Mouse (Mus musculus) CH12.LX (cell line): ENCODE data around the gene Nbea.

Experiments
- CTCF ChIP-seq, 2 experiments: IDR thresholded peaks in 1 of 2; conservative IDR thresholded peaks in 1 of 2; 2 replicates each; pipeline ENCODE4 v1.5.1; 2011 to 2012; ENCODE audit warnings: low read depth in 2 of 2, low read length in 2 of 2, improper control_type of control experiment in 1 of 2, inconsistent platforms in 1 of 2, mild to moderate bottlenecking in 1 of 2, moderate library complexity in 1 of 2
- ETS1 ChIP-seq: conservative IDR thresholded peaks from 2 replicates; pipeline ENCODE4 v1.6.1; 2012; ENCODE audit warnings: low read depth, mild to moderate bottlenecking, inconsistent platforms, low read length, improper control_type of control experiment, moderate library complexity
- MXI1 ChIP-seq: IDR thresholded peaks from 2 replicates; pipeline ENCODE4 v1.6.1; 2011; ENCODE audit warnings: mild to moderate bottlenecking, low read depth, low read length, improper control_type of control experiment
- POLR2A ChIP-seq: IDR thresholded peaks from 2 replicates; pipeline ENCODE4 v1.6.1; 2011; ENCODE audit warnings: low read depth, mild to moderate bottlenecking, improper control_type of control experiment, low read length
- TCF12 ChIP-seq: IDR thresholded peaks from 2 replicates; pipeline ENCODE4 v1.6.1; 2014; ENCODE audit warnings: low read depth, mild to moderate bottlenecking, inconsistent platforms, low read length, improper control_type of control experiment

DNA sequence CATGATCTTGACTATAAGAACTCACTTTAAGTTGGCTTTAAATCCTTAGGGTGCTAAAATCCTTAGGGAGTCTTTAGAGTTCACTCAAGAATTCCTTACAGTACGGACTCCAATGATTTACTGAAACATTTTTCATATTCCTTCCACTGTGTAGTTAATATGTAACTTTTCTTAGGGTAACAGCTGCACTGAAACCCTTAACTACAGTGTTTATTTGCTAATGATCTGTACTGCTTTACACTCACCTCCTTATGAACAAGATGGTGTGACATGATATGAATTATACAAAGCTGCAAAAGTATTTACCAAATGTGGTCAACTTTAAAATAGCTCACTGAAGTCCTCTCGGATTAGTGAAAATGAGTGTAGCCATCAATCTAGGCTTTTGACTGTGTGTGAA lies 365.4 kb downstream of the Nbea start:
- TF ChIP-seq ETS1 (no peak), TCF12 (no peak), POLR2A (no peak), CTCF (conservative IDR thresholded peaks at IDR 0.05 in 1 of 2, IDR thresholded peaks at IDR 0.05 in 1 of 2; ENCODE audit: low read depth in 2 of 2, low read length in 2 of 2) (no peak), MXI1 (no peak)
